Mouse (Mus musculus) erythroblast, embryonic 14.5 days (primary cell): Measurements from ENCODE around the gene Gprc5b.

Experiments
- GATA1 ChIP-seq: IDR thresholded peaks from 2 replicates; pipeline ENCODE4 v1.6.1; 2012; ENCODE audit warnings: low read length, inconsistent platforms, mixed read lengths
- TAL1 ChIP-seq: IDR thresholded peaks from 3 replicates; pipeline ENCODE4 v1.6.1; 2012; ENCODE audit warnings: low read length, inconsistent platforms, mixed read lengths

DNA sequence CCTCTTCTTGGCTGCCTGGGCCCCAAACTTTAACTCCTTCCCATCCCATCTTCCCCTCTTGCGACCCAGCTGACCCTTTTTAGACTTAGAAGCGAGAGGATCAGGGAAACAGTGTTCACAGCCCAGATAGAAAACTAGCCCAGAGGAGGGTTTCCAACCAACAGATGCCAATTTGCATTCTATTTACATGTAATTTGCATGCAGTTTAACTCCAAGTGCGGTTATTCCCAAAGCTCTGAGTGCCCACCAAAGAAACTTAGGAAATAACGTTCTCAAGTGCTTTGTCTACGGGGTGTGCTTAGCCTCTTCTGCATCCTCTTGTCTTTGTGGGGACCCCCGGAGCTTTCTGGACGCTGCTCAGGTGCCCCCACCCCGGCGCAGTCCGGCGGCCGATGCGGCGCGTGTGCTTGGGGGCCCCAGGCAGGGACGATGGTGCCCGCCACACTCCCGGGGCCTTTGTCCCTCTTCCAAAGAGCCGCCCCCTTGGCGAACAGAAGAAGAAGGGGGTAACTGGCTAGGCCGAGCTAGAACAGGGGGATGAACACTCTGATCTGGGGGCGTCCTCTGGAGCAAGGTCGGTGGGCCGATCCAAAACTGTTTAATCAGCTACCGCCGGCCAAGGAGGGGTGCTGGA, 1.3 kb downstream of the Gprc5b start:
- TF ChIP-seq GATA1 (no peak), TAL1 (no peak)
